ENCODE assay signal across 21 mouse cellular contexts in the genomic region with DNA sequence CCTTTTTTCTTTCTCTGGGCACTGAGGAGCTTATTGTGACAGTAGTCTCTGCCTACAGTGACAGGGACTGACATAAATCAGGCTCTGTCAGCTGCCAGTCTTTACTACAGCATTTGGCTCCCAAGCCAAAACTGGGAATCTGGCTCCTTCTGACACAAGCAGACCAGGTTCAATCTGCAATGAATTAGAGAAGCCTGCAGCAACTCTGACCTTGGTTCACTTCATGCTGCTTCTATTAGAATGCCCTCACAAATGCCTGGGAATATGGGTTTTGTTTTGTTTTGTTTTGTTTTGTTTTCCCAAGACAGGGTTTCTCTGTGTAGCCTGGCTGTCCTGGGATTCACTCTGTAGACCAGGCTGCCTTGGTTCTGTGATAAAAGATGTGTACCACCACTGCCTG.
A peak's percentile ranks its signal among the peaks of the same experiment; 100 is the strongest.
DNase-seq lines count a peak whose midpoint lies in the region; ATAC-seq lines count a peak whose summit lies in the region.
"Had no signal": no experiment of that assay in that cellular context is flagged by ENCODE, and none has a peak within 500 bp of the region (broad histone marks: within the 10 kb centered on the region; RNA-seq: fewer than 3 reads in every experiment).

No protein-coding gene starts in this region.

- H3K9ac ChIP-seq in forebrain, embryonic 14.5 days (ENCODE audit: low read length) = no peak overlapping the region
- H3K9ac ChIP-seq in forebrain, embryonic 16.5 days (replicated peaks; ENCODE audit: low read depth, low read length) = no peak overlapping the region
- no peak overlapping the region for H3K9ac ChIP-seq in hindbrain, embryonic 15.5 days
- H3K9ac ChIP-seq in hindbrain, embryonic 16.5 days (ENCODE audit: low read depth, low read length) = no peak overlapping the region
- H3K9ac ChIP-seq: forebrain, embryonic 13.5 days; limb, embryonic 15.5 days; liver, embryonic 14.5 days; lung, embryonic 14.5 days; midbrain, embryonic 13.5 days had no signal

- H3K9me3 ChIP-seq in forebrain, embryonic 14.5 days (replicated peaks; ENCODE audit: control insufficient read depth, low read length) = no peaks in the 10 kb centered on the region
- H3K9me3 ChIP-seq in forebrain, embryonic 16.5 days (ENCODE audit: control insufficient read depth, low read length) = no peaks in the 10 kb centered on the region
- H3K9me3 ChIP-seq in hindbrain, embryonic 15.5 days = no peaks in the 10 kb centered on the region
- no peaks in the 10 kb centered on the region for H3K9me3 ChIP-seq in hindbrain, embryonic 16.5 days (ENCODE audit: control insufficient read depth, low read length)
- H3K9me3 ChIP-seq: forebrain, embryonic 13.5 days; limb, embryonic 15.5 days; midbrain, embryonic 13.5 days had no signal

- peaks cover 26% of the 10 kb centered on the region for H3K4me1 ChIP-seq in forebrain, embryonic 14.5 days (ENCODE audit: control insufficient read depth, insufficient read depth, low read length)
- H3K4me1 ChIP-seq in forebrain, embryonic 16.5 days (replicated peaks; ENCODE audit: control insufficient read depth, insufficient read depth, low read length) = peaks cover 34% of the 10 kb centered on the region
- peaks cover 39% of the 10 kb centered on the region for H3K4me1 ChIP-seq in hindbrain, embryonic 15.5 days (replicated peaks)
- H3K4me1 ChIP-seq in hindbrain, embryonic 16.5 days (ENCODE audit: control insufficient read depth, insufficient read depth, low read depth, low read length) = peaks cover 15% of the 10 kb centered on the region

- H3K27ac ChIP-seq in forebrain, embryonic 14.5 days (ENCODE audit: low read depth, low read length) = no peak overlapping the region
- no peak overlapping the region for H3K27ac ChIP-seq in forebrain, embryonic 16.5 days (ENCODE audit: low read length)
- H3K27ac ChIP-seq in hindbrain, embryonic 15.5 days (replicated peaks) = 0 out of 2 replicates have a peak overlapping the region, but pooled peaks have one; percentile 8
- H3K27ac ChIP-seq in hindbrain, embryonic 16.5 days (ENCODE audit: low read depth, low read length) = no peak overlapping the region
- H3K27ac ChIP-seq: forebrain, embryonic 13.5 days; kidney, postnatal 0 days; limb, embryonic 15.5 days; liver, embryonic 14.5 days; midbrain, embryonic 13.5 days had no signal

- no peaks in the 10 kb centered on the region for H3K27me3 ChIP-seq in forebrain, embryonic 14.5 days (replicated peaks; ENCODE audit: control insufficient read depth, insufficient read depth, low read length)
- H3K27me3 ChIP-seq in forebrain, embryonic 16.5 days (replicated peaks; ENCODE audit: control insufficient read depth, insufficient read depth, low read length) = no peaks in the 10 kb centered on the region
- no peaks in the 10 kb centered on the region for H3K27me3 ChIP-seq in hindbrain, embryonic 15.5 days
- H3K27me3 ChIP-seq in hindbrain, embryonic 16.5 days (replicated peaks; ENCODE audit: control insufficient read depth, insufficient read depth, low read length) = no peaks in the 10 kb centered on the region
- H3K27me3 ChIP-seq: limb, embryonic 15.5 days; midbrain, embryonic 13.5 days had no signal

- DNase-seq in forebrain, embryonic 14.5 days (ENCODE audit: low spot score) = peak; percentile 38
- peak; percentile 75 for DNase-seq in adipocyte (ENCODE audit: low spot score)
- peak; percentile 60 for DNase-seq in brain, adult 2 months (ENCODE audit: low read depth, low spot score)
- DNase-seq in right cerebral cortex, adult 2 months (ENCODE audit: low spot score in 2 of 2) = no peak
- no peak for DNase-seq in thymus, postnatal 4 days
- DNase-seq: adrenal gland, adult 8-10 months; cerebellum, adult 9-10 months; gastrocnemius, postnatal 10 days; heart, postnatal 4 days; kidney, adult 2 months; left cerebral cortex, postnatal 4 days; lung, embryonic 14.5 days had no signal

- no peak overlapping the region for H3K4me2 ChIP-seq in forebrain, embryonic 14.5 days (ENCODE audit: low read length)
- H3K4me2 ChIP-seq in forebrain, embryonic 16.5 days (ENCODE audit: low read length) = no peak overlapping the region
- H3K4me2 ChIP-seq in hindbrain, embryonic 15.5 days = no peak overlapping the region
- H3K4me2 ChIP-seq in hindbrain, embryonic 16.5 days (ENCODE audit: low read length) = no peak overlapping the region
- H3K4me2 ChIP-seq: forebrain, embryonic 13.5 days; limb, embryonic 15.5 days; lung, embryonic 14.5 days; midbrain, embryonic 13.5 days had no signal

- H3K4me3 ChIP-seq in forebrain, embryonic 14.5 days (ENCODE audit: low read depth, low read length) = no peak overlapping the region
- no peak overlapping the region for H3K4me3 ChIP-seq in forebrain, embryonic 16.5 days (replicated peaks; ENCODE audit: low read length)
- no peak overlapping the region for H3K4me3 ChIP-seq in hindbrain, embryonic 15.5 days
- H3K4me3 ChIP-seq in hindbrain, embryonic 16.5 days (ENCODE audit: low read length) = no peak overlapping the region
- H3K4me3 ChIP-seq: forebrain, embryonic 13.5 days; limb, embryonic 15.5 days; midbrain, embryonic 13.5 days had no signal

- ATAC-seq in forebrain, embryonic 14.5 days = no peak
- ATAC-seq in forebrain, embryonic 16.5 days = no peak
- ATAC-seq in hindbrain, embryonic 15.5 days (ENCODE audit: low FRiP score, low read depth) = no peak
- no peak for ATAC-seq in hindbrain, embryonic 16.5 days
- ATAC-seq: forebrain, embryonic 13.5 days; inflammation-experienced regulatory T-cells, adult 6 months; midbrain, embryonic 13.5 days had no signal

- H3K36me3 ChIP-seq in forebrain, embryonic 14.5 days (ENCODE audit: control insufficient read depth, insufficient read depth, low read length) = no peaks in the 10 kb centered on the region
- no peaks in the 10 kb centered on the region for H3K36me3 ChIP-seq in forebrain, embryonic 16.5 days (ENCODE audit: control insufficient read depth, insufficient read depth)
- no peaks in the 10 kb centered on the region for H3K36me3 ChIP-seq in hindbrain, embryonic 15.5 days
- H3K36me3 ChIP-seq in hindbrain, embryonic 16.5 days (ENCODE audit: control insufficient read depth, insufficient read depth, low read length) = no peaks in the 10 kb centered on the region
- H3K36me3 ChIP-seq: limb, embryonic 15.5 days had no signal

Comparison
In these comparisons a context has a peak if more than half of its experiments do, and no peak if none do; other contexts are left out.
1. DNase-seq: peak in forebrain, embryonic 14.5 days (single experiment), adipocyte (single experiment) and brain, adult 2 months (single experiment); none in right cerebral cortex, adult 2 months (0 of 2) and thymus, postnatal 4 days (single experiment).